Mouse (Mus musculus) CH12F3 (cell line): Measurements from ENCODE around the gene Zfp423.

Source experiments
- in situ Hi-C: fragments of 300-500 bp; cut with MboI; formaldehyde crosslinking; loops from 2 replicates; pipeline ENCODE4 v1.14.3; 2020; ENCODE audit warnings: low sequenced_read_pairs

Zfp423 gene

DNA sequence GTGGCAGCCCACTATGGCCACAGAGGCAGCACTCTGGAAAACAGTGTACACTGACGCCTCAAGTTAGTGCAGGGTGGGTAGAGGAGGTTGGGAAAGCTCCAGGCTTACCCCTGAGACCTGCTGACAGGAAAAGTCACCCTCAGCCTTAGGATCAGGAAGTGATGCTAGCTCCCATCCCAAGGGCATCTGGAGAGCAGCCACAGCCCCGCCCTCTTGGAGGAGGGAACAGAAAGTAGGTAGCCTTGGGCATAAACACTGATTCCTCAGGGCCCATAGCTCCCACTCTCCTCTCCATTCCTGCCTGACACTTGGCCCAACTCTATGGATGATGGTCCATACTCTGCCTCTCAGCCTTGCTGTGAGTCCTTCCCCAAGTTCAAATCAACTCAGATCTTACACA is 205.8 kb downstream of the Zfp423 start:
- in situ Hi-C loops = no loop called here

DNA sequence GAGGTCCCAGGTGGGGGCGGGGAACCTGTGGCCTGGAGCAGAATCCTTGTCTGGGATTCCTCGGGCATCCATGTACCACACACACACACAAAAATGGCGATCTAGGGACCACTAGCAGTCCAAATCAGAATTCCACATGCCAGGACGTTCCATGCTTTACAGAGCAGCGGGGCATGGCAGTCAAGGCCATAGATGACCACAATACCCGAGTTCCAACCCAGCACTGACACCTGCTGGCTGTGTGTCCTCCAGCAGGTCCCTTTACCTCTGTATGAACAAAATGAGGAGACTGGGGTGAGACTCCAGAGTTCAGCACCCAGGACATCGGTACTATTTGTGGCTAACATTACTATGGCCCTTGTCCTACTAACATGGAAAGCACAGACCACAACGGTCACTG is 206.2 kb downstream of the Zfp423 start:
- in situ Hi-C loops = no loop called here

DNA sequence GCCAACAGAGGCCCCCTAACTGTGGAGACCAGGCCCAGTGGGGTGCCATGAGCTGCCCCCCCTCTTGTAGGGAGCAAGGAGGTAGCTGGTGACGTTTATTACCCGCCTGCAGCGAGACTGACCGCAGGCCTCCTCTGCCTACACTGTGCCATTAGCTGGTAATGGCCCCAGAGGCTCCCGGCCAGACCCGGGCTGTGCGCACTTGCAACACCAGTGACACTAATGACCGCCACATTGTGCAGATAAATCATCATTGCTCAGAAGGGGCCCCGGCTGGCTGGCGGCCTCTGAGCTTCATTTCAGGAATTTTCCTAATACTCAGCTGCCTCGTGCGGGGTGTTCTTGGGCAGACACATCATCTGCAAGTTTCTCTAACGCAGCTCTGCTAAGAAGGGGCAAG is 206.7 kb downstream of the Zfp423 start:
- in situ Hi-C loops = no loop called here

DNA sequence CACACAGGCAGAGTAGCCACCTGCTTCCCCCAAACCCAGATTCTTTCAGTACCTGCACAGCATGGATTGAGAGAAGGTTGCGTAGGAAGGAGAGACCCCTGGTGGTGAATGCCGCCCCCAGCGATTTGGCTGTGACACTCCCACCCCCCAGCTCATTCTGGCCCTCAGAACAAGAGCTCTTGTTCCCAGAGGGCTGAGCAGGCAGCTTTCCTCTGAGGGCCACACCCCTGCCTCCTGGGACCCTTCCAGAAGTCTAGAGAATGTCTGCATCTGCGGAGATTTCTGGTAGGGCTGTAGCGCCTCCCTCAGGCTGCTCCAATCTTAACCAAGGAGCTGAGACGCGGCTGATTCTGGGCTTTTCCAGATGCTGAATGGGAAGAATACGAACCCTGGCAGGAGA is 211.8 kb downstream of the Zfp423 start:
- in situ Hi-C loops = no loop called here

DNA sequence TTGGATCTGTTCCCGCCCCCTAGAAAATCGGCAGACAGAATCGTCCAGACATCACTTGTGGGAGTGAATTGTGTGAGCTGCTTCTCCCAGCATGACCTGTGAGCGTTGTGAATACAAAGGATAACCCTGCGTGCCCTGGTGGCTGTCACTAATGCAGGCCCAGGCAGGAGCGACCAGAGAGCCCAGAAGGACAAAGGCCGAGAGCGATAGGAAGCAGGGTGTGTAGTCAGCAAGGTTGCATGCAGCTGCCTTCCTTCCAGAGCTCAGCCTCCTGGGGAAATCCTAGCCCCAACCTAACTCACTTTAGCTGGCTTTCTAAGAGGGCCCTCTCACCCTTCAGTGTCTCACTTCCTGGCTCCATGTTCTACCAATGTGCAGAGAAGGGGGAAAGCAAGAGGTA is 212.3 kb downstream of the Zfp423 start:
- in situ Hi-C loops = no loop called here

DNA sequence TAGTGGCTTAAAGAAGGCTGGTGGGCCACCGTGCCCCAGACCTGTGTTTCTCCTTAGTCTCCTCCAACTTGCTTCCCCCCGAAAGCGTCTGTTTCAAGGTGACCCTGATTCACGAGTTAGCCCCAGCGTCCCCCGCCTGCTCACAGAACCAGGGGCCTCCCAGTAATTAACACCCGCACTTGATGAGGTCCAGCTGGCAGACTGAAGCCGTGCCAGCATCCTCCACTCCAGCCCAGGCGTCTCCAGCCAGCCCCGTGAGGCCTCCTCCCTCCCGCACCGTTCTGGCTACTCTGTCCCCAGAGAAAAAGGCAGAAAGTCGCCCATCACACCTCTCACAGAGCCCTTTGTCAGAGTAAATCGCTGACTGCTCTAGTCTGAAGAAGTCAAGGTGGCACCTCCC is 213.3 kb downstream of the Zfp423 start:
- in situ Hi-C loops = no loop called here

DNA sequence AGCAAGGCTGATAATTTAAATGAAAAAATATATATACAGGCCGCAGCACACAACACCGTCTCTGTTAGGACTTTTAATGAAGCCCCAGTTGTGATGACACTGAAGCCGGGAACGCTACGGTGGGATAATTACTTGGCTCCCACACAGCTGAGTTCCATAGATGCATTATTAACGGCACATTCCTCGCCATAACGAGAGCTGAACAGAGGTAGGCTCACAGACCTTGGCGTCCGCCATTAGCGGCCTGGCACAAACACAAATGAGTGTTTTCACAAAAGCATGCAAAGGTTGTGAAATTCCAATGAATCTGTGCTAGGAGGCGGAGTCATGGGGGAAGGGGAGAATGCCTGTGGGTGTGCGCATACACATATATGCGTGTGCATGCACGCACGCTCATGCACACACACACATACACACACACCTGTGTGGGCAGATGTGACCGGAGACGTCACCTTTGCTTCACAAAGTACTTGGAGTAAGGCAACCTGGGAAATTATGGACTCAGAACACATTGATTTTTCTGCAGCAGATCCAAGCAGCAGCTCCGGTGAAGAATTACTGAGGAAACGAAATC is 214.2 kb downstream of the Zfp423 start:
- in situ Hi-C loops = no loop called here

DNA sequence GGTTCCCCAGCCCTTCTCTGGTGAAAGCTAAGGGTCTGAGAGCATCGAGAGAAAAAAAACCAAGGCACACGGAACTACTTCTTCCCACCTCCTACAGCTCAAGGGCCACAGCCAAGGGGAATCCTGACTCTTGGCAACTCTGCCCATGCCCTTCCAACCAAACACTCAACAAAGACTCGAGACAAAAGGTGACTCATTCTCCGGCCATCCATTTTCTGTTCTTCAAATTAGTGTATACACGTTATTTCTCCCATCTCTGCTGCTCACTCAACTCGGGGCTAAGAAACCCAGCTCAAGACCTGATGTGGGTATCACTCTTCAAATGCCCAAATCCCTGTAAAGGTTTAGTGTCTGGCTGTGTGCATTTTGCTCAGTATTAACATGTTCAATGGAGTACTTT is 214.8 kb downstream of the Zfp423 start:
- in situ Hi-C loops = no loop called here

DNA sequence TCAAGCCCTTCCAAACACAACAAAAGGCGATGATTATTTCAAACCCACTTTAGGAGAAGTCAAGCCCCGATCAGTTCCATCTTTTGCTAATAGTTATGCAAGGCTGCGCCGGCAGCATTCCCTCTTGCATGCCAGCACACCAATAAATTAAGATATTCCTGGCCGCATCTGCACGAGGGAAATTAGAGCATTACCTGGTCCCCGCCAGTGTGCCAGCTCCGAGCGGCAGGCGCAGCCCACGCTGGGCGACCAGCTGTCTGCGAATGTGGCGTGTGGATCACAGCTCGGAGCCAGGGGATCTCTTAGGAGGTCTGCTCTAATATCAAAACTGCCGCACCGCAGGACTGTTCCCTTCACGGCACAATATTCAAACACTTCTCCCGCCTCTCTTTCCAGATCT is 217.4 kb downstream of the Zfp423 start:
- in situ Hi-C loops = no loop called here

DNA sequence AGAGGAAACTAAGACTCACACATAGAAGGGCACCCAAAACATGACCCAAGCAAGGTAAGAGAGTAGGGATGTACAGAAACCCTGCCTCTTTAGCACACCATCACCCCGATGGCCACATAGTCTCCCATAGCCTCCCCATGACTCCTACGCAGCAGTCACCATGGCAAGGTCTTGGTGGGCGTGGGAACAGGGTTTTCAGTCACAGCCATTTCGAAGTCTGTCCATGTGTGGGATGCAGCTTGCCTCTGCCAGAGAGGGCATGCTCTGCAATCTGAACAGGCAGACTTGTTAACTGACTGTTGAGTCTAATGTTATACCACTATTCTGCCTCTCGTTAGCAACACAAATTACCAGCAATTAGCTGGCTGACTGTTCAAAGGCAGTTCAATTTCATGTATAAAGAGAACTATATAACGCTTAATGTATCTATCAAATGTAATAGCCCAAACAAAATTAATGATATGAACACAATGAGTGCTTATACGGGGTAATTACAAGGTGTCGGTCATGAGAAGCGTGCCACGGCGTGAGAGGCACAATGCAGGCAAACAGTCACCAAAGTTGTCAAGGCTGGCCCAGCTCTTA is 218.4 kb downstream of the Zfp423 start:
- in situ Hi-C loops = no loop called here

DNA sequence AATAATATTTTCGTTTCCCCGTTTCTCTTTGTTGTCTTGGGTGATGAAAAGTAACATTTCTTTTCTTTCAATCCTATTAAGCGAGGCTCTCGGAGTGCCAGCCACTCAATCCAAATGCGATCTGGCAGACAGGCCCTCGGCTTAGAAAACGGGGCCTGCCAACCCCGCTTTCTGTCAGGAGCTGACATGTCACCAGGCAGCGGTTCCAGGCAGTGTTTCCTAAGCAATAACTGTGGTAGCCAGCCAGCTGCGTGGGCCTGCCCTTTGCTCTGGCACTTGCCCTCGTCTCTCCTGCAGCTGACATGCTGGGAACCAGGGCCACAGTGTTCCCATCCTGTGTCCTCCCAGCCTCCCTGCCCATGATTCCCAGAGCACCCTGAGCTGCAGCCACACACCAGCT is 221.5 kb downstream of the Zfp423 start:
- in situ Hi-C loops = no loop called here

DNA sequence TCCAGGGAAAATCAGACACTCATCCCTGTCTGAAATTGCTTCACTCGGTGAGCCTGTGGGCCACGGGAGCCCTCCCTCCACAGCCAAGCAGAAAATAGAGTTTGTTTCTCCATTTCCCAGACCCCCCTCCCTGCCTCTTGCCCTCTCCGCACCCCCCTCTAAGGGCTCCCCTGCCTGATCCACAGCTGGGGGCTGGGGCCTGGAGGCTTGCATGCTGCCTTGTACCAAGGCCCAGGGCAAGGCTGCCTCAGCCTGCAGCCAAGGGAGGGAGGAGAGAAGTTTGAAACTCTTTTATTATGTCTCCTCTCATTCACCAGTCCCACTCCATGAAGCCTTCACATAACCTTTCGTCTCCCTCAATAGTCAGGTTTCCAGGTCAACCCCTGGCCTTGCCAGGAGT is 224.5 kb downstream of the Zfp423 start:
- in situ Hi-C loops = no loop called here

DNA sequence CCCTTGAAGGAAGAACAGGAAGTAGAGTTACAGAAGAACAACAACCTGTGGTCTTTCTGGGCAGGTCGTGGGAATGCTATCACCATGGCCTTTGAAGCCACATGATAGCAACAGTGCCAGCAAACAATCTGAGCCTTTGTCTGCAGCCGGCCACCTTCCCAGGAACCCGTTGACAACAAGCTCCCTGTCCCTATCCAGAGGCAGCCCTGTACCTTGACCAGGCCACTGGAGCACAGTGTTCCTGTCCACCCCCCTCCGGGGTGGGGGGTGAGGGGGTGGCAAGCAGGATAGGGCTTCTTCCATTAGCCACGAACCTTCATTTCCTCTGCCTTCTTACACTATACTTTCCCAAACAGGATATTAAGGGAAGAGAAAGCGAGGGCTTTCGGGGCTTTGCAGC is 224.9 kb downstream of the Zfp423 start:
- in situ Hi-C loops = no loop called here

DNA sequence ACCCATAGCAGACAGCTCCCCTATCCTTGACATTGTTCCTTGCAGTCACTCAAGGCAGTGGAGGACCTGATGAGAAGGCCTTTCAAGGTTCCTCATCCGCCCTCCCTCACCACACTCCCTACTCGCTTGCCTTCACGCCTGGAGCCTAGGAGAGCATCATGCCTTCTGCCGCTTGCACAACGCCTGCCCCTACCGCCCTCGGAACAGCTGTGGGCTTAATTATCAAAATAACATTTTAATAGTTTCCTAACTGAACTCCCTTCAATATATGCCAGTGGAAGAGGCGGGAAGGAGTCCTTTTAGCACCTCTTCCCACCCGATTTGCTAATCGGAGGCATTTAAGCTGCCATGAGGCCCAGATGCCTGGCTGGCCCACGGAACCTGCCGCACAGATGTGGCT is 228.3 kb downstream of the Zfp423 start:
- in situ Hi-C loops = no loop called here

DNA sequence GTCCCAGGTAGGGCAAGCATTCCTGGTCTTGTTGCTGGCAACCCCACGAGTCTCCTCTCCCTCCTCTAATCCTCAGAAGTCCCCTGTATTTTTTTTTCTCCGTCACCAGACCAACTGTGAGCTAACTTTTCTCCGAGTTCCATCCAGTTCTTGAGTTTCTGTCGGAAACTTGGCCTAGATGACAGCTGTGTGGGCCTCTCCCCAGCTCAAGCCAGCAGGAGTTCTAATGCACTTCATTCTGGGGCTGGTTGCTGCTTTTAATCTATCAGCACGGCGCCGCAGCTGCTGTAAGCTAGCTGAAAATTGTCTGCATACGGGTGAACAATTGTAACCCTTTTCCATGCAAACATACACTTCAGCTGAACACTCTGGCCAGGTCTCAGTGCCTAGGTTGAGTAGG is 236.4 kb downstream of the Zfp423 start:
- in situ Hi-C loops = no loop called here

DNA sequence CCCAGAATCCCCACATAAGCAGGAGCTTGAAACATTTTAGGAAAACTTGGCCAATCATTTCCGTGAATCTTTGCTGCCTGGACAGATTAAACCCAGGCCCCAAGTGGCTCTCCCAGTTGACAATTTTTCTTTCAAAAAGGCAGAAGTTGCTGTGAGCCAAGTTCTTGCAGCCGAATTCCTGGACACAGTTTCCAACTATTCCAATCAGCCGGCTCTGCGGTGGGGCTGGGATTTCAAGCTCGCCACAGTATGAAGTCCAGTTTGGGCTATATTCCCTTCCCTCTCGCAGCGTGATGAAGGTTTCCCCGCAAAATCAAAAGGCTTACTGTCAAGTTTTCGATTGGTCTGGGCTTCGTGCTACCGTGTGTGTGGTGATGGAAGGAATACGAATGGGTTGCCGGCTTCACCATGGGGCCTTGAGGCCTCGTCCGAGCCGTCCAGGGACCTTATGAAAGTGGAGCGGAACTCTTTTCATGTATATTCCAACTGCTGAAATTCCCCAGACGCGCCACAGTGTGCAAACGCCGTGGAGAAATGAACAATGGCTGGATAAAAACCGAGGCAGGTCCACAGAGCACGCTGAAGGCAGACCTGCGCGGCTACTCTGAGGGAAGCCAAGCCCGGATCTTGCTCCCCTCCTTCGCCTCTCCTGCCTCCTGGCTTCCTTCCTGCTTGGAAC is 240.1 kb downstream of the Zfp423 start:
- in situ Hi-C loops = no loop called here

DNA sequence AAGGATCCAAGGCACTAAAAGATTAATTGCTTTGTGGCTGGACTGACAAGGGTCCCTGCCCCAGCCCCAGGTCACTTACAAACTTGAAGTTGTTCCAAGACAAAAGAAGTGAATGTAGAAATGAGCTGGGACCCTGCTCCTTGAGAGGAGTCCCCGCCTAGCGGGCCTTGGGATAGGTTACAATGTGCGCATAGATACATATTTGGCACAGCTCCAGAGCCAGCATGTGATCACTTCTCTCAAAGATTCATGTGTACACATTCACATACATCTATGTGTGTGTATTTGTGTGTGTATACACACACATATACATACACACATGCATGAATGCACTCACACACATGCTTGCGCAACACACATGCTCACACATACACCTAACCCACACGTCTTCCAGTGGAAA is 241.9 kb downstream of the Zfp423 start:
- in situ Hi-C loops = no loop called here

DNA sequence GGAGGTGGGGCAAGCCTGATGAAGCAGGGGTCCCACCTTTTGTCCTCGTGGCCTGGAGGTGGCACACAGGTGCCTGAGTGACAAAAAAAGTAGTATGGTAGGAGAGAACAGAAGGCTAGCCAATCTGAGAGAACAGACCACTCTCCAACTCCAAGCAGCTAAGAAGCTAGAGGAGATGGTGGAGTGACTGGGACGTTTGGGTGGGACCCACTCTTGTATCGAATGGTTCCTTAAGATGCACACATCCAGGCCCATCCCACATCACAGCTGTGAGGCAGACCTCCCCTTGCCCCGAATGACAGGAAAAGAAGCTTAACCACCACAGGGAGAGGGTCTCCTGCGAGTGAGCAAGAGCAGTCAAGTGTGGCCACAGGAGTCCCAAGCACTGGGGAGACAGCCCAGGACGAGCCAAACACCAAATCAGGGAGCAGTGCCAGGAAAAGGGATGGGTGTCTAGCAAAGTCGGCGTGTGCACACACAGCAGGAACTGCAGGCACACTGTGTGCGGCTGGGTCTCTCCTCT is 242.6 kb downstream of the Zfp423 start:
- in situ Hi-C loops = no loop called here

DNA sequence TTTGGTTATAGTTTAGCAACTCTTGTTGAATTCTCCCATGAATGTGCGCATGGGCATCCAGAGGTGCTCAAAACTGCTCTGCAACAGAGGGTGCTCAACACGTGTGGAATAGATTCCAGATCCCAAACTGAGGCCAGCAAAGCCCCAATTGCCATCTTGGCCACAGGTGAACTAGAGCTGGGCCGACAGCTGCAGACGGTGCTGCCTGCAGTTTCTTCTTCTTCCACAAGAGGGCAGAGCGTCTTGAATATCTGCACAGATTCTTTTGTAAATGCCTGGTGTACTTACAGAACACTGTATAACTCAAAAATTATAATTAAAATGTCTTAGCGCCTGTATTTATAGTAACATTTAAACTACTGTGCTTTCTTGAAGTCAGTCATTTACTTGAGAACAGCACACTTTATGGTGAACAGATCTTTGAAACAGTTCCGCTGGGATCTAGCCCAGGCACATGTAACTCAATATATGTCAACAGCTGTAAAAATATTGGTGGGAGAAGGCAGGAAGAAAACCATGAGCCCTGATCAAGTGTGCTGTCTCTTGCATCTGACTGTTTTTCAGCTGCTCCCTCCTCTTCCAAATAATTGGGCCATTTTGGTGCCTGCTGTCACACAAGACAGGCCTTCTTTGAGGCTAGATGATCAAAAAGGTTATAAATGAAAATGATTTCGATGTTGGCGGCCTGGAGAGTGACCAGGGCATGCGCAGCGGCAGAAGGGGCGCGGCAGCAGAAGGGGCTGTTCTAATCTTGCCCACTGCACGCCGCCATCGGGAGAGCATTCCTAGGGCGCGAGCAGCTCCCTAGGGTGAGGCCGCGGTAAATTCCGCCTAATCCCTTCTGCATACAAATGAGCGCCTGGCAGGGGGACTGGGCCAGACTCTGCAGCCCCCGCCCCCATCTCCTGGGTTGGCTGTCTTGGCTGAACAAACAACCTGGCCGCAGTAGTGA is 243.4 kb downstream of the Zfp423 start:
- in situ Hi-C loops = no loop called here

DNA sequence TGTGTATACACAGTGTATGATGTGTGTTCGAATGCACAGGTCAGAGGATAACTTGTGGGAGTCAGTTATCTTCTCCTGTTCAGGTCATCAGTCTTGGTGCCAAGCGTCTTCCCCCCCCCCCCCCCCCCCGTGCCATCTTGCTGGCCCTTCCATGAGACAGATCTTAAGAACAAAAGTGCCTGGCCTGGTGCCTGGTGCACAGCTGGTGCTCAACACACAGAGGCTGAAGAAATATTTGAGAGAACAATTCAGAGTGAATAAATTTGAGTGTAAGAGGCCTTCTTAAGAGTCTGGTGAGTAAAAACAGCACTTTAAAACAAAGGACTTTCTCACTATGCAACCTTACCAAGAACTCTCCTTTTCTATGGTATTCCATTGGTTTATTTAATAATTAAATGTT is 245.4 kb downstream of the Zfp423 start:
- in situ Hi-C loops = no loop called here

DNA sequence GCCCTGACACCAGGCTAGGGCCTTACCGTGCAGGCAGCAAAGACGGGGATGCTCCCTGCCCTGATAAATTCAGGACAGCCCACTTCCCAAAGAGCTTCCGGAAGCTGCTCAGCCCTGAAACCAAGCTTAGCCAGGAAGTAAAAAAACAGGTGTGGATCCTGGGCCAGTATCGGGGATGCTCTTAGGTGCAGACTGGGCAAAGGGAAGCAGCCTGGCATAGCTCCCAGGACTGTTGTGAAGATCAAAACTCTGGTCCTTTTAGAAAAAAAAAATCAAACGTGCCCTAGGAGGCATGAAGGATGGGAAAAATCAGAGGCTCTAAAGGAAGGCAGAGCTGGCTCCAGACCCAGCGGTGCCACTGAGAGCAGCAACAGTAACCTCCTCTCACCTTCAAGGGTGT is 247.4 kb downstream of the Zfp423 start:
- in situ Hi-C loops = no loop called here
